Mouse (Mus musculus) liver, postnatal 0 days (tissue): ENCODE data around the gene Ism1. TPM values are rescaled to one million over a fixed set of nuclear protein-coding genes. Genes with fewer than 3 reads are reported as not detected.
A peak's percentile ranks its signal among the peaks of the same experiment; 100 is the strongest.

Experiments
- ATAC-seq: fragments of 200-750 bp; cut with Nextera tagmentation; 2 replicates; pipeline ENCODE4 v1.8.0; 2017; ENCODE audit warnings: mild to moderate bottlenecking, moderate library complexity
- DNase-seq: peaks from one replicate; pipeline ENCODE4 v3.0.0-alpha.2; 2016
- H3K27ac ChIP-seq: fragments of 300-500 bp; sonication (generic); 2 replicates; pipeline ENCODE4 v1.5.1; 2014; ENCODE audit warnings: antibody characterized with exemption, moderate library complexity, mild to moderate bottlenecking, low read depth
- H3K27me3 ChIP-seq: fragments of 300-500 bp; sonication (generic); 2 replicates; pipeline ENCODE4 v1.6.1; 2014; ENCODE audit warnings: low read length, control low read depth, mixed read lengths; ENCODE audit not compliant: insufficient read depth
- H3K36me3 ChIP-seq: fragments of 300-500 bp; sonication (generic); replicated peaks from 2 replicates; pipeline ENCODE4 v1.6.1; 2014; ENCODE audit warnings: mild to moderate bottlenecking, control low read depth, low read length, moderate library complexity, mixed read lengths; ENCODE audit not compliant: insufficient read depth
- H3K4me1 ChIP-seq: fragments of 300-500 bp; sonication (generic); 2 replicates; pipeline ENCODE4 v1.6.1; 2014; ENCODE audit warnings: antibody characterized with exemption, mild to moderate bottlenecking, control low read depth; ENCODE audit not compliant: insufficient read depth
- H3K4me2 ChIP-seq: fragments of 300-500 bp; sonication (generic); 2 replicates; pipeline ENCODE4 v1.6.1; 2014; ENCODE audit warnings: low read depth, mild to moderate bottlenecking, low read length, moderate library complexity, mixed read lengths
- H3K4me3 ChIP-seq: fragments of 300-500 bp; sonication (generic); 2 replicates; pipeline ENCODE4 v1.5.1; 2014; ENCODE audit warnings: low read depth, low read length
- H3K9ac ChIP-seq: fragments of 300-500 bp; sonication (generic); replicated peaks from 2 replicates; pipeline ENCODE4 v1.6.1; 2014; ENCODE audit warnings: mild to moderate bottlenecking, moderate library complexity
- H3K9me3 ChIP-seq: fragments of 300-500 bp; sonication (generic); 2 replicates; pipeline ENCODE4 v1.6.1; 2016; ENCODE audit warnings: mild to moderate bottlenecking, control low read depth, low read length, mixed read lengths
- CTCF ChIP-seq: sonication (generic); IDR thresholded peaks from 2 replicates; pipeline ENCODE4 v1.5.1; 2016; ENCODE audit warnings: antibody characterized with exemption, low read depth
- EP300 ChIP-seq: IDR thresholded peaks from 2 replicates; pipeline ENCODE4 v1.6.1; 2016; ENCODE audit warnings: antibody characterized with exemption, low read depth, mild to moderate bottlenecking
- WGBS: fragments of 180-500 bp; shearing (Covaris S2); extraction: QIAGEN DNeasy Blood & Tissue Kit; methylation state at CpG from one replicate; pipeline ENCODE4 v1.1.7; 2014; ENCODE audit not compliant: insufficient replicate concordance; 5-methylcytosine and 5-hydroxymethylcytosine counted together
- polyA plus RNA-seq: library from polyadenylated mRNA; unstranded; fragments of >200 nt; fragmentation: Nextera tagmentation; extraction: Ambion mirVana; gene quantifications from 2 replicates; pipeline ENCODE4 v1.2.1, GENCODE M21; 2015

Gene Ism1
- polyA plus RNA-seq, 1 experiment from 2014 or later: not detected

DNA sequence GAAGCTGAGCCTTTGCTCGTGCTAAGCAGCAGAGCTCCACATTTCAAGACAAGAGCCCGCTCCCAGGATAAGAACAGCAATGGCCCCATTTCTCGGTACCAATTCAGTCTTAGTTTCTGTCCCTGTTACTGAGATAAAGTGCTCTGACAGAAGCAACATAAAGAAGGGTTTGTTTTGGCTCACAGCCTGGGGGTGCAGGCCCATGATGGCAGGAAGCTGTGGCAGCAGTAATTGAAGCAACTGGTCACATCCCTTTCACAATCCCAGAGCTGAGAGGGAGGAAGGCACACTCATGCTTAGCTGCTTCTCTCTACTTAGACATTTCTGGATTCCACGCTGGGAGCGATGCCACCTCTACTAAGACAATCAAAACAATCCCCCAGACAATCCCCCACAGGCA, 86.4 kb downstream of the Ism1 start:
- ATAC-seq: no peak
- 63% methylated on average over 5 of the region's 5 CpGs for WGBS
- no peak for DNase-seq
- no peaks in the 10 kb centered on the region for H3K4me1 ChIP-seq
- no peak overlapping the region for H3K4me3 ChIP-seq
- no peak overlapping the region for H3K9ac ChIP-seq
- no peak overlapping the region for H3K4me2 ChIP-seq
- TF ChIP-seq CTCF (no peak), EP300 (no peak)
- H3K27me3 ChIP-seq: no peaks in the 10 kb centered on the region
- no peak overlapping the region for H3K27ac ChIP-seq
- no peaks in the 10 kb centered on the region for H3K36me3 ChIP-seq
- H3K9me3 ChIP-seq: no peaks in the 10 kb centered on the region

- WGBS: 69% methylated on average over 8 of the region's 8 CpGs
- no peak for DNase-seq
These were observed 97.1 kb downstream of the Ism1 start for GRCm38 (mm10) chr2:139774949-139775570.

DNA sequence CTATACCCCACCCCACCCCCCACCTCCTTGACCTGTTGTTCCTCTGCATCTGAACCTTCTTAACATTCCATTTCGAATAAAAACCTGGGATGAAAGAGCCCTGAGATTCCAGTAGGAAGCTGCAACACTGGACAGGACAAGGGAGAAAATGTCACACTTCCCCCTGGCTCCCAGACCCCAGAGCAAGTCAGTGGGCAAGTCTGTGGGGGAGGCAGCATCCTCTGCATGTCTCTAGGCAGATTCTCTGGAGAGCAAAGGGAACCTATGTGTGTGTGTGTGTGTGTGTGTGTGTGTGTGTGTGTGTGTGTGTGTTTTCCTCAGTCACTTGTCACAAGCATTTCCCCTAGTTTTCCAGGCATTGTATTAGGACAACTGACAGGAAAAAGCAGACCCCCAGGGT, 98.7 kb downstream of the Ism1 start:
- Histone ChIP-seq H3K27me3 (no peaks in the 10 kb centered on the region), H3K9me3 (no peaks in the 10 kb centered on the region), H3K36me3 (no peaks in the 10 kb centered on the region), H3K4me2 (no peak overlapping the region), H3K27ac (no peak overlapping the region), H3K9ac (no peak overlapping the region), H3K4me1 (no peaks in the 10 kb centered on the region), H3K4me3 (no peak overlapping the region)
- DNase-seq (no peak), ATAC-seq (no peak)
- TF ChIP-seq CTCF (no peak), EP300 (no peak)
- WGBS: 18% methylated on average over 1 of the region's 1 CpGs

More at GRCm38 (mm10) chr2:139774949-139775570, 97.1 kb downstream of the Ism1 start:
- Histone ChIP-seq H3K27ac (no peak overlapping the region), H3K4me1 (no peaks in the 10 kb centered on the region), H3K27me3 (no peaks in the 10 kb centered on the region), H3K36me3 (no peaks in the 10 kb centered on the region), H3K9me3 (no peaks in the 10 kb centered on the region), H3K9ac (no peak overlapping the region), H3K4me3 (no peak overlapping the region), H3K4me2 (no peak overlapping the region)
- no peak for TF ChIP-seq CTCF
- TF ChIP-seq EP300: no peak
- ATAC-seq: no peak

GRCm38 (mm10) chr2:139778283-139778682, 100.3 kb downstream of the Ism1 start:
- no peaks in the 10 kb centered on the region for H3K36me3 ChIP-seq
- ATAC-seq: no peak
- H3K4me2 ChIP-seq: no peak overlapping the region
- no peak for DNase-seq
- no peak overlapping the region for H3K9ac ChIP-seq
- no peaks in the 10 kb centered on the region for H3K27me3 ChIP-seq
- H3K27ac ChIP-seq: no peak overlapping the region
- no peak overlapping the region for H3K4me3 ChIP-seq
- TF ChIP-seq EP300 (no peak), CTCF (peak; percentile 58)
- no peaks in the 10 kb centered on the region for H3K4me1 ChIP-seq
- 51% methylated on average over 3 of the region's 3 CpGs for WGBS
- H3K9me3 ChIP-seq: no peaks in the 10 kb centered on the region

DNA sequence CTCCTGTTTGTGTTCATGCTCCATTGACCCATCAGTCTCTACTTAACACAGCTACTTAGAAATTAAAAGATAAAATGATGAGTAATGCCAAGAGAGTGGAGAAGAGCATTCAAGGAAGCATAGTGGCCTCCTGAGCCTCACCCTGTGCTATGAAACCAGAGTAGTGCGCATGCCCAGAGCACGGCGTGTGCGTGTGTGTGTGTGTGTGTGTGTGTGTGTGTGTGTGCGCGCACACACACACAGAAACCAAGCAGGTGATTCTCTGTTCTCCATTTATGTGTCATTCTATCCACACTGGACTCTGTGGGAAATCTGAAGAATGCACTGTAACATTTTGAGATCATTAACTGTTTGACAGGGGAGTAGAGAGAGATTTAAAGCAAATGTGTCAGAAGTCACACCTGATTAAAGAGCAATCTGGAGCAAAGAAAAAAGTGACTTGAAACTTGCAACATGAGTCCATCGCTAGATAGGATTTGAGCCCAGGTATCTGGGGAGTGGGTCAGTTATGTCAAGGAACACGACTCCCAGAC, 105.4 kb downstream of the Ism1 start:
- Histone ChIP-seq H3K27me3 (no peaks in the 10 kb centered on the region), H3K9me3 (no peaks in the 10 kb centered on the region), H3K27ac (no peak overlapping the region), H3K4me1 (no peaks in the 10 kb centered on the region), H3K4me2 (no peak overlapping the region), H3K4me3 (no peak overlapping the region), H3K9ac (no peak overlapping the region), H3K36me3 (no peaks in the 10 kb centered on the region)
- TF ChIP-seq EP300: no peak
- no peak for TF ChIP-seq CTCF
- no peak for ATAC-seq
- DNase-seq: no peak
- 84% methylated on average over 8 of the region's 8 CpGs for whole genome bisulfite sequencing

DNA sequence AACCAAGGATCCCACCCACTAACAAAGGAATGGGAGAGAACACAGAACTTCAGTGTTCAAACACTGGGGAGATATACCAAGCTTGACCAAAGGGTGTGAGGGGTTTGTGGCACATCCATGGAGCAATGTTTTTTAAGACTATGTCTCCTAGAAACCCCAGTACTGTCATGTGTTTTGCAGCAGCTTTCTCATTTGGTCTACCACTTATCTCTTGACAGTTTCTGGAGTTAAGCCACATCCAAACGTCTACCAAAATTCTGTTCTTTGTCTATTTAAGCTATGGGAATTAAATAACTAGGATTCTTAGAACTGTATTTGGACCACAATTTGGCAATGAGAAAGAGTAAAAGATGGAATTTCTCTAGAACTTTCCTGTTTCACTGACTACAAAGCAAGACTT, 106.5 kb downstream of the Ism1 start:
- no peaks in the 10 kb centered on the region for H3K9me3 ChIP-seq
- H3K36me3 ChIP-seq: no peaks in the 10 kb centered on the region
- no peaks in the 10 kb centered on the region for H3K27me3 ChIP-seq
- no peak for TF ChIP-seq EP300
- TF ChIP-seq CTCF: no peak
- no peak overlapping the region for H3K4me3 ChIP-seq
- no peak overlapping the region for H3K27ac ChIP-seq
- H3K4me1 ChIP-seq: no peaks in the 10 kb centered on the region
- DNase-seq (no peak), ATAC-seq (no peak)
- no peak overlapping the region for H3K9ac ChIP-seq
- WGBS: 58% methylated on average over 1 of the region's 1 CpGs
- no peak overlapping the region for H3K4me2 ChIP-seq

GRCm38 (mm10) chr2:139784946-139785345, 107.0 kb downstream of the Ism1 start:
- no peak overlapping the region for H3K9ac ChIP-seq
- no peak overlapping the region for H3K27ac ChIP-seq
- no peaks in the 10 kb centered on the region for H3K36me3 ChIP-seq
- no peak overlapping the region for H3K4me2 ChIP-seq
- DNase-seq (no peak), ATAC-seq (no peak)
- no peaks in the 10 kb centered on the region for H3K4me1 ChIP-seq
- H3K4me3 ChIP-seq: no peak overlapping the region
- H3K9me3 ChIP-seq: no peaks in the 10 kb centered on the region
- H3K27me3 ChIP-seq: no peaks in the 10 kb centered on the region
- 55% methylated on average over 2 of the region's 2 CpGs for WGBS
- TF ChIP-seq CTCF (no peak), EP300 (no peak)
